Comparison of ENCODE assay signal across 8 mouse cellular contexts in genomic region chr17:26916711-26917482, GRCm38 (mm10). TPM values are rescaled to one million over a fixed set of nuclear protein-coding genes. Genes with fewer than 3 reads are reported as not detected.
DNase-seq lines count a peak whose midpoint lies in the region; ATAC-seq lines count a peak whose summit lies in the region.

Kifc5b (plus strand) TSS chr17:26917091.

- H3K4me1 ChIP-seq in hindbrain, embryonic 16.5 days (ENCODE audit: control insufficient read depth, insufficient read depth, low read depth, low read length), result peaks cover 3% of the 10 kb centered on the region; the same call in 1 of the 2 replicates

- H3K27me3 ChIP-seq in hindbrain, embryonic 16.5 days (replicated peaks; ENCODE audit: control insufficient read depth, insufficient read depth, low read length), result no peaks in the 10 kb centered on the region

- no peaks in the 10 kb centered on the region for H3K9me3 ChIP-seq in hindbrain, embryonic 16.5 days (ENCODE audit: control insufficient read depth, low read length)

- peak within 1 kb of the TSS; percentile 75 for H3K4me2 ChIP-seq in hindbrain, embryonic 16.5 days (ENCODE audit: low read length)

- peaks cover 34% of the 10 kb centered on the region for H3K79me2 ChIP-seq in macrophage (ENCODE audit: inconsistent target)

- no peak within 1 kb of the TSS for H3K27ac ChIP-seq in hindbrain, embryonic 16.5 days (ENCODE audit: low read depth, low read length)
- peak within 1 kb of the TSS; percentile 35 for H3K27ac ChIP-seq in macrophage

- peak; percentile 100 for ATAC-seq in hindbrain, embryonic 16.5 days

- under 1% methylated on average over 63 of the region's 72 CpGs for WGBS in hindbrain, embryonic 16.5 days
- under 1% methylated on average over 52 of the region's 72 CpGs for WGBS in macrophage (ENCODE audit: missing documents)

- peak; percentile 97 for DNase-seq in WW6 (ENCODE audit: low read depth, low spot score)
- peak; percentile 100 for DNase-seq in cerebellum, postnatal 4 days (ENCODE audit: low spot score in 2 of 2)
- peak; percentile 100 for DNase-seq in gastrocnemius, adult 18-20 months (ENCODE audit: low spot score)
- peak; percentile 100 for DNase-seq in left cerebral cortex, adult 18-20 months (ENCODE audit: low spot score in 2 of 2)
- peak; percentile 99 for DNase-seq in right cerebral cortex, adult 18-20 months
- DNase-seq in urinary bladder, postnatal 10 days (ENCODE audit: low spot score), result peak; percentile 99

- H3K4me3 ChIP-seq in hindbrain, embryonic 16.5 days (ENCODE audit: low read length), result peak within 1 kb of the TSS; percentile 68
- H3K4me3 ChIP-seq in macrophage (ENCODE audit: inconsistent target), result peak within 1 kb of the TSS; percentile 61

- peak within 1 kb of the TSS; percentile 65 for H3K9ac ChIP-seq in hindbrain, embryonic 16.5 days (ENCODE audit: low read depth, low read length)

- no peaks in the 10 kb centered on the region for H3K36me3 ChIP-seq in hindbrain, embryonic 16.5 days (ENCODE audit: control insufficient read depth, insufficient read depth, low read length)
- H3K36me3 ChIP-seq in macrophage (ENCODE audit: inconsistent target), result no peaks in the 10 kb centered on the region

RNA-seq across cellular contexts. Expression of gene Kifc5b, which starts in this region (rescaled TPM):
- total RNA-seq in gastrocnemius, adult 18-20 months (2021), result under 1 TPM; 0.37 to 0.43 TPM
- 2.6 and 3.6 TPM in 2 replicates for polyA plus RNA-seq in hindbrain, embryonic 16.5 days (2015; fragmentation: Nextera tagmentation; extraction: Ambion mirVana)
- 1 to 10 TPM; 3.4 to 3.7 TPM for total RNA-seq in left cerebral cortex, adult 18-20 months (2021)
- 10 to 100 TPM in 5 of 26 experiments, 1 to 10 TPM in 19, under 1 TPM in 2; 0.55 to 24.8 (median 4.0) TPM for total RNA-seq in macrophage (2018; cell fraction: chromatin; rRNA removed)
- total RNA-seq in macrophage (2018; cell fraction: cytosol; rRNA removed), result 1 to 10 TPM in 10 of 26 experiments, under 1 TPM in 16; 0.10 to 1.6 (median 0.82) TPM
- total RNA-seq in macrophage (2018; cell fraction: nucleus; rRNA removed), result 10 to 100 TPM in 1 of 26 experiments, 1 to 10 TPM in 18, under 1 TPM in 7; 0.63 to 12.7 (median 2.0) TPM
- 0.69 to 1.8 TPM (median 0.74 TPM) in 3 replicates for polyA plus RNA-seq in macrophage (2018)

Comparison
In these comparisons a context has a peak if more than half of its experiments do, and no peak if none do; other contexts are left out.
1. Peak in DNase-seq in gastrocnemius, adult 18-20 months; RNA of the gene not detected or under 1 TPM.